Mouse (Mus musculus) adrenal gland (tissue): Measurements from ENCODE around the gene Prdx2.

Experiments
- intact Hi-C: fragments of 180-260 bp; cut with DNase I; formaldehyde crosslinking; loops from one replicate; pipeline ENCODE4 v1.15.1; 2025
- microRNA-seq, 2 experiments: library from miRNA; unstranded; fragments of <30 nt; microRNA quantifications; one replicate each; pipeline ENCODE4; 2019

The Prdx2 gene

DNA sequence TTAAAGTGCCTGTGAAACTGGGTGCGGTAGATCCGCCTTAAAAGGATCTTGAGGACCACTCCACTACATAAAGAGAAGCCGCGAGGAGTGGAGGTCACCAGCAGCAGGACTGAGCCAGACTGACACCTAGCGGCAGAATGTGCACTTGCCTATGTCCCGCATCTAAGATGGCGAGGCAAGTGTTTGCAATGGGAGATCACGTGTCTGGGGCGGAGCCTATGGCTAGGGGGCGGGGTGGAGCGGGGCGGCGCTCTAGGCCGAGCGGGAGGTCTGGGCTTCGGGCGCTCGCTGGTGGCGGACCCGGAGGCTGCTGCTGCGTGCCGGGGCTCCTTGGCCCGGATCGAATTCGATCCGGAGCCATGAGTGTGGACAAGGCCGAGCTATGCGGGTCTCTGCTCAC is 21.0 kb downstream of the Prdx2 start, which contains the start of gene Hook2:
Gene Hook2 (plus strand): TSS at position 255 of the 400 bp plus-strand sequence.
- intact Hi-C loops, result loop anchor here (1.0 kb wide), 1 partner anchor 16 kb away; no protein-coding TSS in a partner anchor

GRCm38 (mm10) chr8:84990836-84991235 is 21.4 kb downstream of the Prdx2 start:
- intact Hi-C loops, result loop anchor here (1.0 kb wide), 1 partner anchor 17 kb away; no protein-coding TSS in a partner anchor

- intact Hi-C loops, result no loop called here
These were observed 25.0 kb downstream of the Prdx2 start for GRCm38 (mm10) chr8:84994375-84994774.

DNA sequence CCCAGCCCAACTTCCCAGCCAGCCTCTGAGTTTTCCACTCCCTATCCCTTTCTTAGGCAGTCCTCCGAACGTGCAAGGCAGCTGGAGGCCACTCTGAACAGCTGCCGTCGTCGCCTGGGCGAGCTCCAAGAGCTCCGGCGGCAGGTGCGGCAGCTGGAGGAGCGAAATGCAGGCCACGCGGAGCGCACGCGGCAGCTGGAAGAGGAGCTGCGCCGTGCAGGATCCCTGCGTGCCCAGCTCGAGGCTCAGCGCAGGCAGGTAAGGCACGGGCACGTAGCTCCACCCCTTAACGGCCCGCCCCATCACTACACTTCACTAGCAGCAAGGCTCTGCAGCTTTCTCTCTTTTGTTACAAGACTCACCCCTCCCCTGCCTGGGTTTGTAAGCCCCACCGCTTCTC is 26.3 kb downstream of the Prdx2 start:
- intact Hi-C loops, result loop anchor here (5.0 kb wide), 1 partner anchor 68 kb away; no protein-coding TSS in a partner anchor

DNA sequence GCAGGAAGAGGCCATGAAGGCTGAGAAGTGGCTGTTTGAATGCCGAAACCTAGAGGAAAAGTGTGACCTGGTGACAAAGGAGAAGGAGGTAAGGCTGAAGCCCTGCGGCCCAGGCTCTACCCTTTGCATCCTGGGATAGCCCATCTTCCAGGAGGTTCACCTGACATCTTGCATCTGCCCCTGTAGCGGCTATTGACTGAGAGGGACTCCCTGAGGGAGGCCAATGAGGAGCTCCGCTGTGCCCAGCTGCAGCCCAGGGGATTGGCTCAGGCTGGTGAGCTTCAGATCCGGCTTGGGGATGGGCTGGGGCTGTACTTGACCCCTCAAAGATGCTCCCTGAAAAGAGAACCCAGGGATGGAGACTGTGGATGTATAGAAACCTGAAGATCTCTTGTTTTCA is 27.6 kb downstream of the Prdx2 start:
- intact Hi-C loops, result loop anchor here (5.0 kb wide), 1 partner anchor 70 kb away; no protein-coding TSS in a partner anchor

DNA sequence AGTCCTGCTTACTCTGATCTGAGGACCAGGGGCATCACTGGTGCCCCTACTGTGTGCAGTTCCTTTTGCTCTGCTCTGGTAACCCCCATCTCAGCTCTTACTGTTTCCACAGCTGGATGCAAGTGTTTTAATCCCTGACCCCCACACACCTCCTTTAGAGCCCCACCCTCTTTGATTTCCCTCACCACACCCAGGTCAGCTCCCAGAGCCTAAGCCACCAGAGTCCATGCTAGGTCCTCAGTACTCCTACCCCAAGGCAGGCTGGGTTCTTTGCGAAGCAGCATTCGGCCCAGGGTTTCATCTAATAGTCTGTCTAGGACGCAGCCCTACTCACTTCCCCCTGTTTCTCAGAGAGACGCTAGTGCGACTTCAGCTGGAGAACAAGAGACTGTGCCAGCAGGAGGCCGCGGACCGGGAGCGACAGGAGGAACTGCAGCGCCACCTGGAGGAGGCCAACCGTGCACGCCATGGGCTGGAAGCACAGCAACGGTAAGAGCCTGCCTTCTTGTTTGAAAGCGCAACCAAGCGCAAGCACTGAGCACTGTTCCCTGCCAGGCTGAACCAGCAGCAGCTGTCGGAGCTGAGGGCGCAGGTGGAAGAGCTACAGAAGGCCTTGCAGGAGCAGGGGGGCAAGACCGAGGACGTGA is 28.4 kb downstream of the Prdx2 start:
- intact Hi-C loops, result loop anchor here (5.0 kb wide), 1 partner anchor 70 kb away; no protein-coding TSS in a partner anchor

GRCm38 (mm10) chr8:85007686-85008085 is 38.3 kb downstream of the Prdx2 start:
- intact Hi-C loops, result no loop called here

- intact Hi-C loops, result no loop called here
These were observed 41.9 kb downstream of the Prdx2 start for GRCm38 (mm10) chr8:85011242-85011641.

- intact Hi-C loops, result no loop called here
These were observed 43.9 kb downstream of the Prdx2 start for GRCm38 (mm10) chr8:85013230-85013840.

GRCm38 (mm10) chr8:85014431-85014830 is 45.0 kb downstream of the Prdx2 start, which contains the start of gene Best2:
Gene Best2 (minus strand): TSS chr8:85014531.
- intact Hi-C loops, result no loop called here

DNA sequence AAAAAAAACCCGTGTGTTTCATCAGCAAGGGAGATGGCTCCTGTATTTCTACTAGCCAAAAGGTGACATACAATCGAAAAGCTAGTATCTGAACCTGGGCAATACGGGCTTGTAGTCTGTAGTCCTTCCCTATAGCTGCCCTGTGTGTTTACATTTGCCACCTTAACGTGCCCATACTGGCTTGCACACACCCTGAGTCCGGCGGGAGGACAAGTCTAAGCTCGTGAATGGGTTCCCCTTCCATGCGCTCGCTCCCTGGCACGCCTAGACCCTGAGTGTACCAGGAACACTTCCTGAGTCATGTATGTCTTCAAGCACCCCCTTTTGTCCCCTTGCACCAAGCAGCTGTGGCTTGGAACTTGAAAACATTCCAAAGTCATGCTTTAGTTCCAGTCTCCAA is 47.3 kb downstream of the Prdx2 start:
- intact Hi-C loops, result no loop called here

- intact Hi-C loops, result no loop called here
These were observed 47.8 kb downstream of the Prdx2 start for GRCm38 (mm10) chr8:85017209-85017608.

DNA sequence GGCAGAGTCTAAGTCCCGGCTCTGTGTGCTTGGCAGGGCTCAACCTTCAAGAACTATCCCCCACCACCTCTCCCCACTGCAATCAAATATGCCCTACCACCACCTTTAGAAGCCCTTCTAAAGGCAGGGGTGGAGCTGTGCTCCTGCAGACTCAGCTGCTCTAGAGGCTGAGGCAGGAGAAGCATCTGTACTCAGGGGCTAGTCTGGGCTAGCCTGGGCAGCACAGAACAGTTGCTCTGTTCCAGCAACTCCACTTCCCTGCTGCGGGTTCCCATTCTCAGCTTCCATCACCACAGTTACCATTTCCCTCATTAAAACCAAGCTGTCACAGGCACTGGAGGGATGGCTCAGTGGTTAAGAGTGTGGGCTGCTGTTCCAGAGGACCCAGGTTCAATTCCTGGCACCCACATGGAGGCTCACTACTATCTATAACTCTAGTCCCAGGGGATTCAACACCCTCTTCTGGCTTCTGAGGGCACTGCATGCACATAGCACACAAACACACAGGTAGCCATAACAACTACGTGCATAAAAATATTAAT is 52.2 kb downstream of the Prdx2 start:
- intact Hi-C loops, result no loop called here

GRCm38 (mm10) chr8:85023846-85024245 is 54.5 kb downstream of the Prdx2 start:
- intact Hi-C loops, result no loop called here

Small RNA genes within 50 kb of the gene (microRNA-seq; reads per million reads assigned to microRNA genes)
- gene Gm24197, result 0 reads per million in 2 experiments
